Mouse (Mus musculus): ENCODE measurements around the gene Csad.

- no peak for TF ChIP-seq POLR2A (IDR thresholded peaks at IDR 0.05; ENCODE audit: borderline replicate concordance, low read depth, low read length)
- TF ChIP-seq CTCF (IDR thresholded peaks at IDR 0.05; ENCODE audit: low read depth, low read length): no peak
Measured at GRCm38 (mm10) chr15:102248812-102249191, 44.3 kb upstream of the Csad start.

Data from bone marrow macrophage, adult 2 months (primary cell).